Mouse (Mus musculus) embryonic facial prominence, embryonic 12.5 days (tissue): Measurements from ENCODE around the gene Spesp1. TPM values are rescaled to one million over a fixed set of nuclear protein-coding genes. Genes with fewer than 3 reads are reported as not detected.

Source experiments
- ATAC-seq: fragments of 200-750 bp; cut with Nextera tagmentation; 2 replicates; pipeline ENCODE4 v1.8.0; 2017; ENCODE audit not compliant: insufficient number of reproducible peaks, insufficient read depth, low FRiP score, low TSS enrichment
- H3K27ac ChIP-seq: fragments of 300-500 bp; sonication (generic); 2 replicates; pipeline ENCODE4 v1.5.1; 2016; ENCODE audit warnings: mild to moderate bottlenecking
- H3K27me3 ChIP-seq: fragments of 300-500 bp; sonication (generic); 2 replicates; pipeline ENCODE4 v1.6.1; 2016; ENCODE audit warnings: mild to moderate bottlenecking, moderate library complexity
- H3K36me3 ChIP-seq: fragments of 300-500 bp; sonication (generic); 2 replicates; pipeline ENCODE4 v1.6.1; 2016; ENCODE audit warnings: mild to moderate bottlenecking
- H3K4me1 ChIP-seq: fragments of 300-500 bp; sonication (generic); 2 replicates; pipeline ENCODE4 v1.6.1; 2016
- H3K4me2 ChIP-seq: fragments of 300-500 bp; sonication (generic); replicated peaks from 2 replicates; pipeline ENCODE4 v1.6.1; 2016; ENCODE audit warnings: mild to moderate bottlenecking, moderate library complexity
- H3K4me3 ChIP-seq: fragments of 300-500 bp; sonication (generic); 2 replicates; pipeline ENCODE4 v1.5.1; 2016; ENCODE audit warnings: mild to moderate bottlenecking
- H3K9ac ChIP-seq: fragments of 300-500 bp; sonication (generic); 2 replicates; pipeline ENCODE4 v1.6.1; 2016; ENCODE audit warnings: mild to moderate bottlenecking, moderate library complexity
- H3K9me3 ChIP-seq: fragments of 300-500 bp; sonication (generic); 2 replicates; pipeline ENCODE4 v1.6.1; 2016; ENCODE audit warnings: mild to moderate bottlenecking, moderate library complexity
- whole genome bisulfite sequencing: fragments of 180-500 bp; shearing (Covaris S2); methylation state at CpG from one replicate; pipeline ENCODE4 v1.1.7; 2016; 5-methylcytosine and 5-hydroxymethylcytosine counted together
- polyA plus RNA-seq: library from polyadenylated mRNA; unstranded; fragments of >200 nt; fragmentation: Nextera tagmentation; extraction: Ambion mirVana; gene quantifications from 2 replicates; pipeline ENCODE4 v1.2.1, GENCODE M21; 2016

Gene Spesp1
- polyA plus RNA-seq, 1 experiment from 2014 or later: not detected

DNA sequence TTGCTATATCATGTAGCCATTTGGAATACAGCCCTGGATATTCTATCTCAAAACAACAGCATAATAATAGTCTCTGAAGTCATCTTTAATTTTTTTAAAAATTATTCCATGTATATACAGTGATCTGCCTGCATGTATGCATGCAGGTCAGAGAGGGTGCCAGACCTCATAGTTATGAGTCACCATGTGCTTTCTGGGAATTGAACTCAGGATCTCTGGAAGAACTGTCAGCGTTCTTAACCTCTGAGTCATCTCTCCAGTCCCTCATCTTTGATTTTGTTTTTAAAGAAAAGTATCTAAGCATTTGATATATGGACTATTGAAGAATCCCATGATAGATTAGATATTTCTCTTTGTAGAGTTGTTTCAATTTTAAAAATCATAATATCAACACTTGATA, 12.8 kb downstream of the Spesp1 start:
- no peaks in the 10 kb centered on the region for H3K4me1 ChIP-seq
- no peak overlapping the region for H3K9ac ChIP-seq
- H3K4me2 ChIP-seq: no peak overlapping the region
- no peak overlapping the region for H3K27ac ChIP-seq
- no peaks in the 10 kb centered on the region for H3K27me3 ChIP-seq
- 87% methylated on average over 1 of the region's 1 CpGs for WGBS
- no peaks in the 10 kb centered on the region for H3K9me3 ChIP-seq
- H3K36me3 ChIP-seq: no peaks in the 10 kb centered on the region
- no peak overlapping the region for H3K4me3 ChIP-seq
- no peak for ATAC-seq

DNA sequence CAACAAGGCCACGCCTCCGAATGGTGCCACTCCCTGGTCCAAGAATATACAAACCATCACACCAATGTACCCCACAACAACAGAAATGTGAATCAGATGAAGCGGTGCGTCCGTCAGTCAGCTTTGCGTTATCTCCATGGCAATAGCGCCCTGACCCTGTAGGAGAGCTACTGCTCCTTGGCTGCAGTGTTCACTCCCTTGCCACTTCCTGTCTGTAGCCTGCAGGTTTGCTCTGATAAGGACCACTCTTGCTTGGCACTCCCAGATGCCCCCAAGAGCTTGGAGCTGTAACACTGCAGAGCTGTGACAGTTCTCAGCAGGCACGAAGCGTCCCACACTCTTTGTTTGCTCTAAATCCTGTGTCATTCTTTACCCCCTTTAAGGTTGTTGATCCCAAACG, 16.7 kb downstream of the Spesp1 start:
- no peak for ATAC-seq
- Histone ChIP-seq H3K4me1 (no peaks in the 10 kb centered on the region), H3K4me2 (no peak overlapping the region), H3K4me3 (no peak overlapping the region), H3K27ac (no peak overlapping the region), H3K27me3 (no peaks in the 10 kb centered on the region), H3K9me3 (no peaks in the 10 kb centered on the region), H3K9ac (no peak overlapping the region), H3K36me3 (no peaks in the 10 kb centered on the region)
- 82% methylated on average over 10 of the region's 10 CpGs for WGBS

DNA sequence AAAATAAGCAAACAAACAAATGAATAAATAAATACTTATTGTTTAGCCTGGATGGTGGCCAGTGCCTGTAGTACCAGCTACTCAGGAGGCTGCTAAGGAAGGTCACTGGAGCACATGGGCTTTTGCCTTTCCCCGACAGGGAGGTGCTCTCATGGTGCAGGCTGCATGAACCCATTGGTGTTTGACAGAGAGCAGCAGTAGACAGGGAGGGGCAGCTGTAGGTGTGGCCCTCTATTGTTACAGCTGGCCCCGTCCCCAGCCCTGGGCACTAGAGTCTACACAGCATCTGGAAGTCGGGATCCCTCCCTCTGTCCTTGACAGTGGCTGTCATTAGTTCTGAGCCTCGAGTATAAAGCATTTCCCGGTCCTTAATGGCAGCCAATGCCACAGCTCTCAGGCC, 18.4 kb downstream of the Spesp1 start:
- Histone ChIP-seq H3K9ac (no peak overlapping the region), H3K36me3 (no peaks in the 10 kb centered on the region), H3K27me3 (no peaks in the 10 kb centered on the region), H3K4me1 (no peaks in the 10 kb centered on the region), H3K9me3 (no peaks in the 10 kb centered on the region), H3K4me2 (no peak overlapping the region), H3K27ac (no peak overlapping the region), H3K4me3 (no peak overlapping the region)
- 54% methylated on average over 5 of the region's 5 CpGs for WGBS
- no peak for ATAC-seq

DNA sequence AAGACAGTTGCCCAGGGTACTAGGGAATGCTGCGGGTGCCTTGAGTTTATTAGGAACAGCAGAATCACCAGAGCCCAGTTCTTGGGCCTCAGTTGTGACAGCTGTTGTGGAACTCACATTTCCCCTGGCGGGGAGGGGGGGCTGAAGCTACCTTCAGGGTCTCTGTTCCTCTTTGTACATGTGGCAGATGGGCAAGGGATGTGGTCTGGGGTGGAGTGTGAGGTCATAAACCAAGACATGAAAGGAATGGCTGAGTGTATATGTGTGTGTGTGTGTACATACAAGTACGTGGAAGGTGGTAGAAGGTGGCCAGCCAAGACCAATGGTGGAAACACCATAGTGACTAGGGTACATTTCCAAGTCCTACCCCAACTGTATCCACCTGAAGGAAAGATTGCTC, 20.6 kb downstream of the Spesp1 start:
- 84% methylated on average over 3 of the region's 3 CpGs for WGBS
- ATAC-seq: no peak
- Histone ChIP-seq H3K4me3 (no peak overlapping the region), H3K4me1 (no peaks in the 10 kb centered on the region), H3K9me3 (no peaks in the 10 kb centered on the region), H3K4me2 (no peak overlapping the region), H3K9ac (no peak overlapping the region), H3K27ac (no peak overlapping the region), H3K27me3 (no peaks in the 10 kb centered on the region), H3K36me3 (no peaks in the 10 kb centered on the region)

DNA sequence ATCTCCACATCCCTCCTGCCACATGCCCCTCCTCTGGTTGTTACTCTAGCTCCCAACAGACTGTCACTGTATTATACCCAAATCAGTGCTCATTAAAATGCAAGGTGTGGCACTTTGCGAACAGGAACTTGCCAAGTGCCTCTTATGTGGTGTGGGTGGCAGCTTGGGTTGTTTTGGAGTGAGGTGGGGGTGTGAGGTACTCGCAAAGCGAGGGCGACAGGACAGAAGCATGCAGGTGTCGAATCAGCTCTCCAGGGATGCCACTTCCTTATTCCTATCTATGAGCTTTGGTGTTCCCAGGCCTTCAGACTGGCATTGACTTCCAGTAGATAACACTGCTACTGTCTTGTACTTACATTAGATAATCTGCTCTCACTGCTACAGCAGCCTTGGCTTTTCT, 21.0 kb downstream of the Spesp1 start:
- 86% methylated on average over 5 of the region's 5 CpGs for WGBS
- no peaks in the 10 kb centered on the region for H3K9me3 ChIP-seq
- H3K27me3 ChIP-seq: no peaks in the 10 kb centered on the region
- no peak for ATAC-seq
- no peak overlapping the region for H3K4me3 ChIP-seq
- no peaks in the 10 kb centered on the region for H3K4me1 ChIP-seq
- no peaks in the 10 kb centered on the region for H3K36me3 ChIP-seq
- H3K27ac ChIP-seq: no peak overlapping the region
- no peak overlapping the region for H3K4me2 ChIP-seq
- no peak overlapping the region for H3K9ac ChIP-seq

DNA sequence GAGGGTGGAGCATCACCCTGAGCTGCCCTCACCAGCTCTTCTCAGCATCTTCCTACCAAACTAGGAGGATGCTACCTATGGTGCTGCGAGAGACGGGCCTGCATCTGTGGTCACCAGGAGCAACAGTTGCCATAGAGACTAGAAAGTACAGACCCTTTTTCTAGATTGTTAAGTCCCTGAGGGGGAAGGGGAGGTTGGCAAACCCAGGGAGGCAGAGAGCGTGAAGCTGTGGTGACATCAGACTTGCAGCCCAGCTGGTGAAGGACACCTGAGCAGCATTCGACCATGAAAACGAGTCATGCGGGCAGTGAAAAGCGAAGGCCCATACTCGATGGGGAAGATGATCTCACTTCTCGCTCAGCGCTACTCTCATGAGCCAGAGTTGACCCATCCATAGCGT, 24.0 kb downstream of the Spesp1 start:
- Histone ChIP-seq H3K27me3 (no peaks in the 10 kb centered on the region), H3K9me3 (no peaks in the 10 kb centered on the region), H3K4me3 (no peak overlapping the region), H3K4me1 (no peaks in the 10 kb centered on the region), H3K9ac (no peak overlapping the region), H3K4me2 (no peak overlapping the region), H3K36me3 (no peaks in the 10 kb centered on the region), H3K27ac (no peak overlapping the region)
- WGBS: 87% methylated on average over 11 of the region's 11 CpGs
- ATAC-seq: no peak

DNA sequence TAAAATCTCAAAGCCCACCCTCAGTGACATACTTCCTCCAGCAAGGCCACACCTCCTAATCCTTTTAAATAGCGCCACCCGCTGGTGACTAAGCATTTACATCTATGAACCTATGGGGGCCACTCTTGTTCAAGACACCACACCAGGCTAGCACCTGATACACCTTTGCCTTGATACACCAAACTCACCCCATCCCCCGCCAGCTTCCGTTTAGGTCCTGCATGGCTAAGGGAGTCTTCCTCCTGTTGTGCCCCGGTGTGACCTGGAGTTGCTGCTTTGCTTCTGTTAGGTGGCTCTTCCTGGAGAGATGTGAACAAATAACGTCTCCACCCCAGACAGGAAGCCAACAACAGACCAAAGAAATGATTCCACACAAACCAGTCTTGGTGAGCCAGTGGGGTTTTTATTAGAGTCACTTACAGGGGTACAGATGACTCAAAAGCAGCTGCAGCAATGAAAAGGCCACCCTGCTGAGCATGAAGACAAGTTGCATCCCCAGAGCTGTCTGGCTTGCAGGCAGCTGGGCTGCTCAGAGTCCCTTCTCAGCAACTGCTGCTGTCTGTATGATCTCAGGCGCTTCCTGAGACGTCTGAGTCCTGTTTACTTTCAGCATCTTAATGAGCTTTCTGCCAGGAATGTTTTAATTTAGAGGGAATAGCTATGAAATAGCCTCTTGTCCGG, 26.0 kb downstream of the Spesp1 start:
- Histone ChIP-seq H3K9me3 (no peaks in the 10 kb centered on the region), H3K36me3 (no peaks in the 10 kb centered on the region), H3K27ac (no peak overlapping the region), H3K9ac (no peak overlapping the region), H3K27me3 (no peaks in the 10 kb centered on the region), H3K4me1 (no peaks in the 10 kb centered on the region), H3K4me3 (no peak overlapping the region), H3K4me2 (no peak overlapping the region)
- no peak for ATAC-seq
- WGBS: 66% methylated on average over 9 of the region's 9 CpGs

DNA sequence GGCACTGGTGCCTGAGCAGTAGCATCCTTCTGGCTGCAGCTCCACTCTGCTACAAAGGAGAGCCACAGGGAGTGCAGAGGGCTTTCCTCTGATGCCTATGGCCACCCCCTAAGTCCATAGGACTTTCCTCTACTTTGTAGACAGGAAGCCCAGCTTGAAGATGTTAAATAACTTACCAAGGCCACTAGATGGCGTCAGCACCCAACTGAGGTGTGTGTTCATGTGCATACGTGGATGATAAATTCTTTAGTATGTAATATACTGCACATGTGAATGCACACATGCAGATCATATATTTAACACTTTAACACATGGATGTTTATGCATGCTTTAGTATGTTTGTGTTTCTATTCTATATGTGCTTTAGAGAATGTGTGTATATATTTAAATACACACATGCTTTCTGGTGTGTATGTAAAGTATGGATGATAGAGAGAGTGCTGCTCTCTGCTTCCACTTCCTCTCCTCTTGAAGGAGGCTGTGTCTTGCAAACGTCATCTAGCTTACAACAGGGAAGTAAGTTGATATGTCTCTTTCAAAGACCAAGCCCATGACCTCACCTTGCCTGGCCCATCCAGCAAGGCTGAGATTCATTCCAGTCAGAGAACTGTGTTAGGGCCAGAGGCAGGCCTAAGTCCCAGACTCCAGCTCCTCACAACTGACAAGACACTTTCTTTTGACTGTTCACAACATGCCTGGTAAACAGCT, 28.1 kb downstream of the Spesp1 start:
- H3K4me2 ChIP-seq: no peak overlapping the region
- H3K9ac ChIP-seq: no peak overlapping the region
- no peak for ATAC-seq
- no peaks in the 10 kb centered on the region for H3K4me1 ChIP-seq
- no peak overlapping the region for H3K4me3 ChIP-seq
- H3K27me3 ChIP-seq: no peaks in the 10 kb centered on the region
- WGBS: 5% methylated on average over 3 of the region's 3 CpGs
- no peak overlapping the region for H3K27ac ChIP-seq
- H3K9me3 ChIP-seq: no peaks in the 10 kb centered on the region
- H3K36me3 ChIP-seq: no peaks in the 10 kb centered on the region

DNA sequence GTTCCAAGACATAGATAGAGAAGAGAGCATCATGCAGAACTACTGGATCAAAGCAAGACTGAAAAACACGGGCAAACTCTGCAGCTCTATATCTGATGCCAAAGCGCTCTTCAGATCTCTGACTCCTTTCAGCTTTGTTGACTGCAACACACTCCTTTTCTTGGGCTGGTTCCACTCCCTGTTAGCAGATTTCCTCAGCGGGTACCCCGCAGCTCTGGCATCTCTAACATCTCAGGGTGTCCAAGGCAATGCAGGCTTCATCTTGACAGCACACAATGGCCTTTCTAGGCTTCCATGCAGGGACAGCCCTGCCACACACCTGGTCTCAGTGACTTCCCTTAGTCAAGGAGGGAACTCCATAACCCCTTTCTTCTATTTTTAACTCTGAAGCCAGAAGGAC, 31.7 kb downstream of the Spesp1 start:
- Histone ChIP-seq H3K9ac (no peak overlapping the region), H3K27ac (no peak overlapping the region), H3K27me3 (no peaks in the 10 kb centered on the region), H3K9me3 (no peaks in the 10 kb centered on the region; the same call in 1 of the 2 replicates), H3K4me3 (no peak overlapping the region), H3K36me3 (no peaks in the 10 kb centered on the region), H3K4me2 (no peak overlapping the region), H3K4me1 (no peaks in the 10 kb centered on the region)
- no peak for ATAC-seq
- WGBS: 89% methylated on average over 4 of the region's 4 CpGs

DNA sequence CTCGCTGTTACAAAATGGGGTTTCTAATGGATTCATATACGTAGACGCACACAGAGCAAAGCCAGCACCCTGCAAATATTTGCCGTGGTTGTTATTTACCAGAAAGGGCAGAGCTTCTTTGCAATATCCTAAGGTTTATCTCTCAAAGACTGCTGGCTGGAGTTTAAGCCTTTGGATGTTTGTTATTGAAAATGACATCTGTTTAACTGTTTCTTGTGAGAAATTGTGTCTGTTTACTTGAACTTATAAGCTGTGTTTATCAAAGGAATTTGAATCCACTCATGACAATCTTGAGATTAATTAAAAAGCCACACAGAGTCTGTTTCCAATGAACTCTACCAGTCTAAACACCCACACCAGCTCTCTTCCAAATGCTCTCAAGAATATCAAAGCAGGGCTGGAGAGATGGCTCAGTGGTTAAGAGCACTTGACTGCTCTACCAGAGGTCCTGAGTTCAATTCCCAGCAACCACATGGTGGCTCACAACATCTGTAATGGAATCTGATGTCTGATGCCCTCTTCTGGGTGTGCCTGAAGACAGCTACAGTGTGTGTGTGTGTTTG, 35.5 kb downstream of the Spesp1 start:
- Histone ChIP-seq H3K36me3 (no peaks in the 10 kb centered on the region), H3K27me3 (no peaks in the 10 kb centered on the region), H3K9ac (no peak overlapping the region), H3K4me2 (no peak overlapping the region), H3K27ac (no peak overlapping the region), H3K9me3 (no peaks in the 10 kb centered on the region; the same call in 1 of the 2 replicates), H3K4me3 (no peak overlapping the region), H3K4me1 (peaks cover 3% of the 10 kb centered on the region; the same call in 1 of the 2 replicates)
- WGBS: 74% methylated on average over 4 of the region's 4 CpGs
- ATAC-seq: no peak

DNA sequence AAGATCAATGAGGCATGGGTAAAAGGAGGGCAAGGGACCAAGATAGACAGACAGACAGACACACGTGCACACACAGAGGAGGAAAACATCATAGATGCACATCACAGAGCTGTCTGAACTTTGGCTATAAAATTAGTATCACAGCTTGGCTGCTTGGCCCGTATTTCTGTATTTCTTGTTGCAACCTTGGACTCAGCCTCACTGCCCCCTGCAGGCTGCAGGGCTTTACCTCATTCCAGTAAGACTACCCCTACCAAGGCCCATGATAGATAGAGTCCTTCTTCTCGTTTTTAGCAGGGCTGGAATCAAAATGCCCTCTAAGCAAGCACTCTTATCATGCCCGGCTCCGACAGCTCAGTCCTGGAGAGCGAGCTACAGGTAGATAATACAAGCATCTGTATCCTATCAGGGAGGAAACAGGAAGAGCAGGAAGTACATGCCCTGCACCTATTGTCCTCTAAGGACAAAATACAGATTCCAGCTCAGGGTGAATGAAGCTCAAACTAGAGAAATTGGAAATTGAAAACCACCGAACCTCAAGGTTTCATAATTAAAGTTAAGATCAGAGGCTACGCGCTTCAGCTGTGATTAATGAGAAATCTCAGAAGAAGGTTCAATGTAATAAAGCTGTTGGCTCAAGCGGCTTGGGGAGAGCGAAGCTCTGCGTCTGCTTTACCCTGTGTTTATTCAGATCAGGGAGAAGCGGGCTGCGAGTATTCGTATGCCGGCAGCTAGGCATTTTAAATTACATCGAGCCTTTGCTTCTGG, 36.2 kb downstream of the Spesp1 start:
- Histone ChIP-seq H3K9ac (no peak overlapping the region), H3K4me2 (0 out of 2 replicates have a peak overlapping the region, but pooled peaks have one; percentile 1), H3K4me3 (no peak overlapping the region), H3K9me3 (no peaks in the 10 kb centered on the region; the same call in 1 of the 2 replicates), H3K4me1 (peaks cover 3% of the 10 kb centered on the region; the same call in 1 of the 2 replicates), H3K27ac (no peak overlapping the region), H3K27me3 (no peaks in the 10 kb centered on the region), H3K36me3 (no peaks in the 10 kb centered on the region)
- ATAC-seq: no peak
- 58% methylated on average over 17 of the region's 17 CpGs for WGBS
